Mouse (Mus musculus) lung, adult 2 months (tissue): ENCODE results near the gene Scamp4.

Experiments used
- CTCF ChIP-seq: fragments of 200-500 bp; IDR thresholded peaks from 2 replicates; pipeline ENCODE4 v1.5.1; 2011; ENCODE audit warnings: mild to moderate bottlenecking, low read length, control low read depth; ENCODE audit not compliant: insufficient read depth
- POLR2A ChIP-seq: fragments of 200-500 bp; IDR thresholded peaks from 2 replicates; pipeline ENCODE4 v1.6.1; 2011; ENCODE audit warnings: low read depth, mild to moderate bottlenecking, control low read depth, low read length, borderline replicate concordance; ENCODE audit errors: extremely low read depth

GRCm38 (mm10) chr10:80575925-80576324 is 26.7 kb upstream of the Scamp4 start:
- TF ChIP-seq CTCF, result no peak
- no peak for TF ChIP-seq POLR2A
